Mouse (Mus musculus) CD8-positive naive resting alpha-beta T cell, adult 2 months (primary cell): ENCODE measurements at regions not wholly inside any gene's neighbourhood (a gene's known extent, or its start where the extent isn't known, plus 50 kb on each side); places are given as distances from the start of the nearest gene placed in this dataset.
A peak's percentile ranks its signal among the peaks of the same experiment; 100 is the strongest.
"Not testable (repeated sequence)": the region's sequence is repeated elsewhere in the genome, so short reads cannot be mapped to it uniquely, and the experiment has no call there.

Source experiments
- DNase-seq, 2 experiments: peaks; one replicate each; pipeline ENCODE4 v3.0.0; 2022; ENCODE audit warnings: low read depth in 2 of 2, low spot score in 2 of 2

DNA sequence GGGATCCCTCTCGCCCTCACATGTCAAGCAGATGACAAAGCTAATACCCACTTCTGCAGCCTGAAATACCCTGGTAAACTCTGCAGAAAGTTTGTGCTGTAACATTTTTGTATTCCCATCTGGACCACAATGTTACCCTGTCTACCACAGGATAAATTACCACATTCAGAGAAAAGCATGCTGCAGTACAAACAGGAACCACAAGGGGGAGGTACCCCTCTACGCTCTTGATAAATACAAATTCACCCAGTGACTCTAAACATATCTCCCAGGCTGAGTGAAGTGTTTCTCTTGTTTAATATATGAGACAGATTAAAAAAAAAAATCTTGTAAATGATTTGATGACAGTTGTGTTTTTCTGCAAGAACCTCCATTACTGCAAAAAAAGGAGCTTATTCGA is 549.8 kb upstream of the Olfr1507 start:
- peak; percentile 13 to 47 for DNase-seq

DNA sequence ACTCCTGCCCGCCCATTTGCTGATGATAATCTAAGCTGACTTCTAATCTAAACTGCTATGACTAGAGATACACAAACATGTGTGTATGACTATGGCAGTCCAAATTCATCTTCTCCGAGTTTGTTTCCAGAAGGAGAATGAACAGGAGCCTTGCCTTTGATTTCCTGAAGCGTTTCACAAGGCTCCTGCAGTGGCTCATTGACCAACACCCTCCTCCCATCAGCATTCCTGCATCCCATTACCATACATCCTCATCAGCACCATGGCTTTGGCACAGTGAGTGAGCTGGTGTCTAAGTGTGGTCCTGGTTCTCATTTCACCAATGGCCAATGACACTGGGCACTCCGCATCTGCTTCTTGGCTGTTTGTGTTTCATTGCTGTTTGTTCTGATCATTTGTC is 548.6 kb upstream of the Olfr1507 start:
- not testable (repeated sequence) for DNase-seq

DNA sequence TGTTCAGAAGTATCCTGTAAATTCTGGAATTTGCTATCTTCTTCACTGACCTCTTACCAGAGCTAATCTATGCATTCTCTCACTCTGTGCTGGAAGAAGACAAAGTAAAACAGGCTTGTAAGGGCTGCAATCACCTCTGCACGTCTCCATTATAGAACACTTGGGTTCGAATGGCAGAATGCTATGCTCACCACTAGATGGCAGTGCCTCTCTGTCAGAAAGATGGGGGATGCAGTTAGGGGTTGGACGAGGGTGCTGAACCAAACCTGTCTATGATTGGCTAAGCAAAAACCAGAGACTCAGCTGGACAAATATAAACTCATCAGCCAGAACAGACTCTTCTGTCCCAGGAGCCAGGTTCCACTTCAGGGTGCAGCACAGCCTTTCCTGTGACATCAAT is 546.5 kb upstream of the Olfr1507 start:
- DNase-seq, result not testable (repeated sequence)

DNA sequence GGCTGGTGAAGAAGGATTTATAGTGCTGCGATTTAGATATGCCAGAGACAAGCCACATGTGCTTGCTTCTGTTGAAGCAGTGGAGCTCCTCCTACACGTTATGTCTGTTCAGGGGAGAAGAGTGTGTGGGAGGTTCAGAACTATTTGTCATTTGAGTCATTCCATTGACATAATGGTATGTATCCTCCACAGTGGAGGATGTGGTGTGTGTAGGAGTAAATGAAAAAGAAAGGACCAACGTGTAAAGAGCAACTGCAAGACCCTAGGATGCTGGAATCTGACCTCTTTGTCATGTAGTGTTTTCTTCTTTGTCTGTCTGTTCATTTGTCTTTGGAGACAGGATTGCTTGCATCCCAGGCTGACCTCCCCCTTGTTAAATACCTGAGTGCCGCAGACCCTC is 543.9 kb upstream of the Olfr1507 start:
- not testable (repeated sequence) for DNase-seq

DNA sequence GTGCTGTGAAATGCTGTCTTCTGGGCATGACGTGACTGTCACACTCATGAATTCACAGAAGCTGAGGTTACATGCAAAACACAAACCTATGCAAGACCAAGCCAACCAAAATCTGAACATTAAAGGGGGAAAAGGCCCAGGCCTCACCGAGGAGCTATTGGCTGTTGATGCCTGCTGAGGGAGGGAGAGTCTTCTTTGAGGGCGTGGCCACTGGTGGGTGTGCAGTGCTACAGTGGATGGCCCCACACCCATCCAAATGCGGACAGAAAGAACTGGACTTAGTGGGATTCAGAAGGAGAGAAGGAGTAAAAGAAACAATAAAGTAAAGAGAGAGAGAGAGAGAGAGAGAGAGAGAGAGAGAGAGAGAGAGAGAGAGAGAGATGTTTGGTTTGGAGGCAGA is 539.4 kb upstream of the Olfr1507 start:
- DNase-seq, result not testable (repeated sequence)

DNA sequence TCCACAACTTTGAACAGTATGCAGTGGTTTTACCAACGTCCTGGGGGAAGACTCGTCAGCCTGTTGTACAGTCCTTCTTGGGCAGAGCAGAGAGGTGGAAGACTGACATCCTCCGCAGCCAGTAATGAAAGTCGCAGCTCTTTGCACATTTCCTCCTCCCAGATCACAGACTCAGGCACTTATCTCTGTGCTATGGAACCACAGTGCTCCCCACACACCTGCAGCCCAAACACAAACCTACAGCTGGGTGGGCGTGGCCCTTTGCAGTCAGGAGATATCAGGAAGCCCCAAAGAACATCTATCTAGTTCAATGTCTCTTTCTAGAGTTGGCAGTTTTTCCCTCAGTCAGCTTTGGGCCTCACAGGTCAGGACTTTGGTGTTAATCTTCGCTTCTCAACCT is 537.7 kb upstream of the Olfr1507 start:
- not testable (repeated sequence) for DNase-seq

GRCm38 (mm10) chr14:53032498-53032897 is 536.9 kb upstream of the Olfr1507 start:
- DNase-seq, result not testable (repeated sequence)

DNA sequence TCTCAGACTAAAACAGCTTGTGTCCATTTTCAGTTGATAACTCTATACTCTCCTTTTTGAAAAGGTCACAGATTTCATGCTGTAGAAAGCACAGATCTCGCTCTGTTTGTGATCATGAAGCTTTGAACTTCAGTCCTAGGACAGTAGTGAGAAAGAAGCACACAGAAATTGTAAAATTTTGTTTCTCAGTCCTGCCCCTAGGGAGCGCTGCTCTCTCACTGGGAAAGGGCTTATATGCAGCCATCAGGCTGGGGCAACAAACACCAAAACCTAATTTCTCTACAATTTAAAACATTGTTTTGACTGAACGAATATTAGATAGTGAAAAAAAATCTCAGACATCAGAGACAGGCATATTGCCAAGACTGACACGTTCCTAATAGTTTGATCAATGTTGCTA is 534.7 kb upstream of the Olfr1507 start:
- not testable (repeated sequence) for DNase-seq

DNA sequence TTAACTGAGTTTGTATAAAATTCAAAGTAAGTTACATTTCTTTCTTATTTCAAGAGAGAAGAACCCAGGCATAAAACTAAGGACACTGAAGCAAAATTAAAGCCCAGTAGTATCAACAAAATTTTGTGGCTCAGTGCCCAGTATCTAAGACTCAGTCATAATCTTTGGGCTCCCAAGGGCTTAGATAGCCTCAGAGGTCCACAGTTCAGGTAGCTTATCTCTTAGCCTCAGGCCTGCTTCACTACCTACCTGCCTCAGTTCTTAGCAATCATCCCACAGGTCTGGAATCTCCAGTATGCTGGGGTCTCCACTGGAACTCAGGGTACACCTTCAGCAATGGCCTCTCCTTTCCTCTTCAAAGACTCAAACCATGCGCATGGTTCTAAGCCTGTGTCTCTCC is 531.4 kb upstream of the Olfr1507 start:
- DNase-seq, result not testable (repeated sequence)

GRCm38 (mm10) chr14:53020152-53020551 is 524.6 kb upstream of the Olfr1507 start:
- DNase-seq, result not testable (repeated sequence)

DNA sequence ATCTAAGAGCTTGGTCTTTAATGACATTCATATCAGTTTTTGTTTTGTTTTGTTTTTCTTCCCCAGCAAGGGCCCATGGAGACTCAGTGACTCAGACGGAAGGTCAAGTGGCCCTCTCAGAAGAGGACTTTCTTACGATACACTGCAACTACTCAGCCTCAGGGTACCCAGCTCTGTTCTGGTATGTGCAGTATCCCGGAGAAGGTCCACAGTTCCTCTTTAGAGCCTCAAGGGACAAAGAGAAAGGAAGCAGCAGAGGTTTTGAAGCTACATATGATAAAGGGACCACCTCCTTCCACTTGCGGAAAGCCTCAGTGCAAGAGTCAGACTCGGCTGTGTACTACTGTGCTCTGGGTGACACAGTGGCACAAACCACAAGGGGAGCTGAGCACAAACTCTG is 512.2 kb upstream of the Olfr1507 start:
- not testable (repeated sequence) for DNase-seq

DNA sequence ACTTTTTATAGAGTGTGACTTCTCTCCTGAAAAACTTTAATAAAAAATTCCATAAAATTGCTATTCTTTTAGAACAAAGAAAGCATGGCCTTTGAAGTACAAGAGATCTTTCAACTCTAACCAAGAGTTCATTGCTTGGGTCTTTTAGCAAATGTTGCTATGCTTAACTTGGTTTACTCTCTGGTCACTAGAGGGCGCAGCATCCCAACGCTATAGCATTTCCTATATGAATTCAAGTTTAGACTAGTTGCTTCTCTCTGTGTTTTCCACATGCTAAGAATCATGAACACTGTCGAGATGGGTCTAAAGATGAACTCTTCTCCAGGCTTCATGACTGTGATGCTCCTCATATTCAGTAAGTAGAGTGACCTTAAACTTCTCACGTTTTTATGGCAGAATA is 511.8 kb upstream of the Olfr1507 start:
- DNase-seq, result not testable (repeated sequence)

DNA sequence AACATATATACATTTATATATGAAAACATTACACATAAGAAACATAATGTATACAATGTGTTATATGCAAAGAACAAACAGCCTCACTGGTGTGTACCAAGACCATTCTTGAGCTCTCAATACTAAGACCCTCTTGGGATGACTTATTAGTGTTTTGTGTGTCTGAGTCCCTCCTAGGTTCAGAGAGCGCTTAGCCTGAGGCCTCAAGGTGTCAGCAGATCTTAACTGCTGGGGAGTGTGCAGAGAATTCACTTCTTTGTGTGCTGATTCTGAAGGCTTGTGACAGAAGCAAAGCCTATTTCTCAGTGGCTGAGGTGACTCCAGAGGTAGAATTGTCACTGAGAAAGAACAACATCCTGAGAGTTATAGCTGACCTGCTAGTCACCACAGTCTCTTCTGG is 505.7 kb upstream of the Olfr1507 start:
- not testable (repeated sequence) for DNase-seq

- not testable (repeated sequence) for DNase-seq
Measured at GRCm38 (mm10) chr14:52992106-52992760, 496.7 kb upstream of the Olfr1507 start.

- DNase-seq, result not testable (repeated sequence)
Measured at GRCm38 (mm10) chr14:52991328-52991665, 495.7 kb upstream of the Olfr1507 start.

GRCm38 (mm10) chr14:52990569-52991327 is 495.2 kb upstream of the Olfr1507 start:
- not testable (repeated sequence) for DNase-seq

DNA sequence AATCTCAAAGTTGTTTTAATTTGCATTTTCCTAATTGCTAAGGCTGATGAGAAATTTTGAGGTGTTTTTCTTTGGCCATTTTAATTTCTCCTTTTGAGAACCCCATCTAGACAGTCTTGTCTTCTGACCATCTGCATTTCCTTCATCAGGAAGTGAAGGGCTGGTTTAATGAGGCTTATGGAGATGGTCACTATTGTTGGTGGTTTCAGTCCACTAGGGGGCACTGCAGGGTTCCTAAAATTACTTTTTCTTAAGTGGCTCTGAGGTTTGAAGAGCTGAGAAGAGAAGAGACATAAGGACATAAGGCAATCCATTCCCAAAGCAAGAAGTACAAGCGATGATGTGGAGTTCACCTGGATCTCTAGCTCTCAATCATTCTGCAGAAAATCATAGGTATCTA is 494.4 kb upstream of the Olfr1507 start:
- DNase-seq, result not testable (repeated sequence)

- not testable (repeated sequence) for DNase-seq
Measured at GRCm38 (mm10) chr14:52988563-52988962, 493.0 kb upstream of the Olfr1507 start.

- DNase-seq, result not testable (repeated sequence)
Measured at GRCm38 (mm10) chr14:52972207-52973003, 476.9 kb upstream of the Olfr1507 start.

DNA sequence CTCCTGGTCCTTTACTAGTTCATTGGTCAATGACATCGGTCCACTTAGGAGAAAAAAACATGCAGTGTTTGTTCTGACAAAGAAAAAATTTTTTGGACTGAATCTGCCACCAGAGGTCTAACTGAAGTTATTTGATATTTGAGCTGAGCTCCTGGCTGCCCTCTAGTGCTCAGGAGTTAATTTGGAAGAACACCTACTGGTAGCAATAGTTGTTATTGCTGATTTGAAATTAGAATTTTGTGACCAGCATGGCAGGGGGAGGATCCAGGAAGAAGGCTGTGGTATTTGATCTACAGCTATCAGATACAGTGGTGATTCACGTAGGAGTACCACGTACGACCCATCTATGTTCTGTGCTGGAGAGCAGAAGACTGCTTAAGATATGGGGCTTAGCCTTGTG is 466.6 kb upstream of the Olfr1507 start:
- DNase-seq, result not testable (repeated sequence)

DNA sequence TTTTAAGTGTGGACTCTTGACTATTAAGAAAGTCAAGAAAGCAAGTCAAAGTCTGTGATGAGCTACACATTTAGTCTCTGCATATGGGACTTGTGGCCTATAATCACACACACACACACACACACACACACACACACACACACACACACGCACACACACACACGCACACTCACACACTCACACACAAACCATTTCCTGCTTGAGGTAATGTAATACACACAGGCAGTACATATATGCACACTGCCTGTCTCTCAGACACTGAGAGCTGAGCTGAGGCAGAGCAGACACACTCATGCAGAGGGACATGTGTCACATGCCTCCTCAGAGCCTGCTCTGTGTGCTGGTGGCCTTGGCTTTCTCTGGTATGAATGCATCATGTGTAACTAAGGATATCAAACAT is 461.0 kb upstream of the Olfr1507 start:
- DNase-seq, result peak; percentile 28 to 33

DNA sequence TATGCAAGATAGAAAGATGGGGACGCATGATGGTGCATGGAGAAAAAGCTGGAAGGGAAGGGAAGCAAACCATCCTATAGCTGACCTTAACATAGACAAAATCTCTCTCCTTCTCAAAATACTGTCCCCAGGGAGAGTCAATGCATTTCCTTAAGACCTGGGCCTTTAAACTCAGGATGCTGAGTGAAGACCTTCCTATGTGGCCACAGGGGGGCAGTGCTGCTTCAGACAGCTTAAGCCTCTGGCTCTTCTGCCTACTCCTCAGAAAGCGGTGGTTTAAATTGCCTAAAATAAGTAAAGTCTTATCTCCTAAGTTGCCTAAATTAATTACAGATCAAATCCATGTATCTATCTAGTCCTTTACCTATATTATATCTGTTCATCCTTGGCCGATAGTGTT is 449.4 kb upstream of the Olfr1507 start:
- not testable (repeated sequence) for DNase-seq
